Mouse (Mus musculus) embryonic facial prominence, embryonic 10.5 days (tissue): ENCODE measurements at regions not wholly inside any gene's neighbourhood (a gene's known extent, or its start where the extent isn't known, plus 50 kb on each side); places are given as distances from the start of the nearest gene placed in this dataset.

ENCODE experiments used
- DNase-seq: peaks from one replicate; pipeline ENCODE4 v3.0.0-alpha.2; 2017; ENCODE audit warnings: low spot score
- H3K27ac ChIP-seq: fragments of 300-500 bp; sonication (generic); replicated peaks from 2 replicates; pipeline ENCODE4 v1.5.1; 2016; ENCODE audit warnings: mild to moderate bottlenecking
- H3K27me3 ChIP-seq: fragments of 300-500 bp; sonication (generic); replicated peaks from 2 replicates; pipeline ENCODE4 v1.6.1; 2016; ENCODE audit warnings: low read depth, mild to moderate bottlenecking; ENCODE audit not compliant: poor library complexity, severe bottlenecking
- H3K36me3 ChIP-seq: fragments of 300-500 bp; sonication (generic); replicated peaks from 2 replicates; pipeline ENCODE4 v1.6.1; 2016; ENCODE audit warnings: mild to moderate bottlenecking, moderate library complexity
- H3K4me1 ChIP-seq: fragments of 300-500 bp; sonication (generic); 2 replicates; pipeline ENCODE4 v1.6.1; 2016
- H3K4me3 ChIP-seq: fragments of 300-500 bp; sonication (generic); 2 replicates; pipeline ENCODE4 v1.5.1; 2016; ENCODE audit warnings: mild to moderate bottlenecking, moderate library complexity
- H3K9me3 ChIP-seq: fragments of 300-500 bp; sonication (generic); 2 replicates; pipeline ENCODE4 v1.6.1; 2016; ENCODE audit warnings: mild to moderate bottlenecking
- WGBS: fragments of 180-500 bp; shearing (Covaris S2); methylation state at CpG from one replicate; pipeline ENCODE4 v1.1.7; 2016; 5-methylcytosine and 5-hydroxymethylcytosine counted together

DNA sequence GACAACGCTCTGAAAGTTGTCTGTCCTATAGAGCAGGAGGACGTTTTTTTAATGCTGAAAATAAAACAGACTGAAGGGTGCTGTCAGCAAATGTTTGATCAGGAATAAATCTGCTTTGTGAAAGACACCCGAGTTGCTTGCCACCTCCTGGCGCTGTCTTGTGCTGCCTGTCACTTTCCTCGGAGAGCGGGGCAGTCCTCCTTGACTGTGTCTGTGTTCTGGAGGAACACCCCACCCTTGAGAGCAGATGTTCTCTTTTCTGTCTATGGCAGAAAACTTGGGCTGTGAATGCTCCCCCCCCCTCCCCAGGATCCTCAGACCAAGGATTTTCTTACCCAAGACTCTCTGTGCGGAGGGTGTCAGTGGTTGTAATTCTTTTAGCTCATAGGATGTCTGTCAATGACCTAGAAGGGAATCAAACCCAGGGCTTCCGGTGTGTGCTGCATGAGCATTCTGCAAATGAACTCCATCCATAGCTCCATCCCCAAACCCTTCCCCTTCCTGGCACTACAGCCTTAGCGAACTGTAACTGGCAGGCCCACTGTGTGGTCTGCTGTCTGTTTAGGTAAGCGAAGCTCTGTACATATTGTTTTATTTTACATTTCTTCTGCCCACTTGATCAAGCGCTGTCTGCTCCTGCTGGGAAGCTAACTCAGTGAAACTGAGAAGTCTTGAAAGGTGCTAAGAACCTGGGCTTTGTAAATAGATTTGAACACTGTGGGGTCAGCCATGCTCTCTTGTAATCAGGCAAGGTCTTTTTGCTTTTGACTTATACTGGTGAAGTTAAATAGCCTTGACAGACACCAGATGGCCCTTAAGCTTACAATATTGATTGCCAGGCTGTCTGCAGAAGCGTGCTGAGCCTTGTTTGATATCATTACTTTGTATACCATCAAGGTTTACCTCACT is 53.0 kb upstream of the Bach1 start:
- H3K4me1 ChIP-seq: peaks cover 10% of the 10 kb centered on the region
- no peaks in the 10 kb centered on the region for H3K36me3 ChIP-seq
- no peaks in the 10 kb centered on the region for H3K27me3 ChIP-seq
- peak; percentile 29 for DNase-seq
- H3K27ac ChIP-seq: peak overlapping the region; percentile 57; the same call in 1 of the 2 replicates
- H3K9me3 ChIP-seq: no peaks in the 10 kb centered on the region
- WGBS: 61% methylated on average over 12 of the region's 12 CpGs
- H3K4me3 ChIP-seq: no peak overlapping the region

DNA sequence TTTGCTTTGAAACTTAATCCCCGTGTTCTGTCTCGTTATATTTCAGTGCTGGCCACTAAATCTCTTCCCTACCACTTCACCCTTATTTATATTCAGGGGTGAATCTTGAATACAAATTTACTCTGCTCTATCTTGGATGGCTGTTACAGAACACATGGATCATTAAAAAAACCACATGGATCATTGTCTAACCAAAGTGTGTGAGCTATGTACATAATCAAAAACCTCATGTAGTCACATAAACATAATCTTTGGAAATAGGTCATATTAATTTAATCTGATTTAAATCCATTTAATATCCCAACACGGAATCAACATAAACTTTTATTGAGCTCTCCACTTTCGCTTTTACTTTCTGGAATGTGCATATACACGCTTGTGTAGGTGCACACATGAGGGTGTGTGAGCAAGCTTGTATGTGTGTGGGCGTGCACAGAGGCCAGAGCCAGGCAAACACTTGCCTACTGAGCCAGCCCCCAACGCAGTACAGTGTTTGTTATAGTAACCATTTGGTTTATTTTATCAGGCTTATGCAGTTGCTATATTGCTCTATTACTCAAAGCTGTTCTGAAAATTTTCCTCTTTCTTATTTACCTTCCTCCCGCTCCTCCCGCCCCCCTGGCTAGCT is 52.2 kb upstream of the Bach1 start:
- no peak overlapping the region for H3K4me3 ChIP-seq
- no peak for DNase-seq
- 79% methylated on average over 9 of the region's 9 CpGs for WGBS
- H3K4me1 ChIP-seq: peaks cover 10% of the 10 kb centered on the region
- H3K27ac ChIP-seq: no peak overlapping the region
- H3K9me3 ChIP-seq: no peaks in the 10 kb centered on the region
- no peaks in the 10 kb centered on the region for H3K27me3 ChIP-seq
- no peaks in the 10 kb centered on the region for H3K36me3 ChIP-seq
